Mouse (Mus musculus) liver, embryonic 14.5 days (tissue): ENCODE measurements around the gene Eif3d. TPM values are rescaled to one million over a fixed set of nuclear protein-coding genes. Genes with fewer than 3 reads are reported as not detected.
A peak's percentile ranks its signal among the peaks of the same experiment; 100 is the strongest.
"Not testable (repeated sequence)": the region's sequence is repeated elsewhere in the genome, so short reads cannot be mapped to it uniquely, and the experiment has no call there.

Source experiments
- ATAC-seq: fragments of 200-750 bp; cut with Nextera tagmentation; 2 replicates; pipeline ENCODE4 v1.8.0; 2017; ENCODE audit warnings: moderate number of reproducible peaks, mild to moderate bottlenecking, moderate library complexity; ENCODE audit not compliant: insufficient read depth
- DNase-seq, 3 experiments: peaks; one replicate each; pipeline ENCODE4 v3.0.0-alpha.2; 2012 to 2013; ENCODE audit warnings: low read depth in 3 of 3, low spot score in 3 of 3
- H3K27ac ChIP-seq: fragments of 300-500 bp; sonication (generic); 2 replicates; pipeline ENCODE4 v1.5.1; 2014; ENCODE audit warnings: moderate library complexity, mild to moderate bottlenecking, control low read depth, inconsistent platforms
- H3K27me3 ChIP-seq: fragments of 300-500 bp; sonication (generic); 2 replicates; pipeline ENCODE4 v1.6.1; 2014; ENCODE audit warnings: mild to moderate bottlenecking, low read length, moderate library complexity; ENCODE audit not compliant: control insufficient read depth, insufficient read depth
- H3K36me3 ChIP-seq: fragments of 300-500 bp; sonication (generic); replicated peaks from 2 replicates; pipeline ENCODE4 v1.6.1; 2014; ENCODE audit warnings: low read depth; ENCODE audit not compliant: control insufficient read depth, insufficient read depth
- H3K4me1 ChIP-seq, 2 experiments: fragments of 200-500 bp in 1 of 2; fragments of 300-500 bp in 1 of 2; sonication (generic) in 1 of 2; replicated peaks; 2 replicates each; pipeline ENCODE4 v1.6.1; 2012 to 2014; ENCODE audit warnings: antibody characterized with exemption in 1 of 2, inconsistent platforms in 1 of 2, low read length in 1 of 2; ENCODE audit not compliant: control insufficient read depth in 2 of 2, insufficient read depth in 2 of 2
- H3K4me2 ChIP-seq: fragments of 300-500 bp; sonication (generic); 2 replicates; pipeline ENCODE4 v1.6.1; 2014; ENCODE audit warnings: low read depth, mild to moderate bottlenecking, control low read depth, moderate library complexity
- H3K4me3 ChIP-seq, 2 experiments: fragments of 200-500 bp in 1 of 2; fragments of 300-500 bp in 1 of 2; sonication (generic) in 1 of 2; 2 replicates each; pipeline ENCODE4 v1.5.1; 2012 to 2014; ENCODE audit warnings: low read depth in 2 of 2, low read length in 2 of 2, mild to moderate bottlenecking in 2 of 2, control low read depth in 1 of 2, inconsistent platforms in 1 of 2, moderate library complexity in 1 of 2; ENCODE audit not compliant: insufficient read depth in 1 of 2
- H3K9ac ChIP-seq: fragments of 300-500 bp; sonication (generic); replicated peaks from 2 replicates; pipeline ENCODE4 v1.6.1; 2014; ENCODE audit warnings: mild to moderate bottlenecking, control low read depth, moderate library complexity
- H3K9me3 ChIP-seq: fragments of 300-500 bp; sonication (generic); 2 replicates; pipeline ENCODE4 v1.6.1; 2016; ENCODE audit warnings: low read length, mixed read lengths; ENCODE audit not compliant: control insufficient read depth
- CTCF ChIP-seq: IDR thresholded peaks from 2 replicates; pipeline ENCODE4 v1.5.1; 2016; ENCODE audit warnings: antibody characterized with exemption, low read depth, control low read depth
- EP300 ChIP-seq: IDR thresholded peaks from 2 replicates; pipeline ENCODE4 v1.6.1; 2016; ENCODE audit warnings: antibody characterized with exemption, low read depth
- WGBS: fragments of 180-500 bp; shearing (Covaris S2); extraction: QIAGEN DNeasy Blood & Tissue Kit; methylation state at CpG from one replicate; pipeline ENCODE4 v1.1.7; 2014; ENCODE audit not compliant: insufficient replicate concordance; 5-methylcytosine and 5-hydroxymethylcytosine counted together
- polyA plus RNA-seq, 2 experiments: library from polyadenylated mRNA; depleted of rRNA in 1 of 2; stranded (reverse) in 1 of 2; unstranded in 1 of 2; fragments of >200 nt; fragmentation: Nextera tagmentation in 1 of 2; extraction: Ambion mirVana in 1 of 2; gene quantifications; 2 replicates each; pipeline versions ENCODE4 v1.2.1 to v1.2.3; 2012 to 2014

Eif3d gene
- 119 and 143 TPM in 2 replicates for polyA plus RNA-seq (2012; rRNA removed)
- 129 and 132 TPM in 2 replicates for polyA plus RNA-seq (2014; fragmentation: Nextera tagmentation; extraction: Ambion mirVana)

GRCm38 (mm10) chr15:77970470-77971292 lies at the start of gene Eif3d:
Gene Eif3d (minus strand): TSS chr15:77970813.
- Histone ChIP-seq H3K27ac (peak within 1 kb of the TSS; percentile 96), H3K4me2 (peak within 1 kb of the TSS; percentile 96), H3K36me3 (peaks cover 29% of the 10 kb centered on the region), H3K4me1 (peaks cover 48 to 59% of the 10 kb centered on the region in 2 experiments), H3K9me3 (no peaks in the 10 kb centered on the region), H3K4me3 (peak within 1 kb of the TSS; percentile 96 to 99), H3K9ac (peak within 1 kb of the TSS; percentile 99), H3K27me3 (no peaks in the 10 kb centered on the region)
- DNase-seq = peak; percentile 89 to 91 (median 89)
- peak; percentile 68 for ATAC-seq
- under 1% methylated on average over 72 of the region's 72 CpGs for WGBS
- peak; percentile 5; the same call in 1 of the 2 replicates for TF ChIP-seq CTCF
- TF ChIP-seq EP300 = no peak; the same call in 1 of the 2 replicates

GRCm38 (mm10) chr15:78014046-78014445 lies 43.4 kb upstream of the Eif3d start:
- WGBS = 67% methylated on average over 1 of the region's 1 CpGs
- H3K4me3 ChIP-seq = no peak overlapping the region
- H3K36me3 ChIP-seq = no peaks in the 10 kb centered on the region
- ATAC-seq (no peak), DNase-seq (no peak)
- no peak overlapping the region for H3K9ac ChIP-seq
- no peak overlapping the region for H3K4me2 ChIP-seq
- no peaks in the 10 kb centered on the region for H3K9me3 ChIP-seq
- H3K27me3 ChIP-seq = no peaks in the 10 kb centered on the region
- no peak overlapping the region for H3K27ac ChIP-seq
- H3K4me1 ChIP-seq = no peaks in the 10 kb centered on the region
- TF ChIP-seq CTCF (no peak), EP300 (no peak)

GRCm38 (mm10) chr15:78008206-78008605 lies 37.6 kb upstream of the Eif3d start:
- H3K4me3 ChIP-seq, H3K27ac ChIP-seq, H3K4me1 ChIP-seq, H3K4me2 ChIP-seq, H3K9ac ChIP-seq, DNase-seq, H3K9me3 ChIP-seq, ATAC-seq, H3K36me3 ChIP-seq, H3K27me3 ChIP-seq: not testable (repeated sequence)
- 72% methylated on average over 8 of the region's 8 CpGs for WGBS

- Histone ChIP-seq H3K9ac (no peak overlapping the region), H3K27ac (no peak overlapping the region), H3K9me3 (no peaks in the 10 kb centered on the region), H3K4me1 (no peaks in the 10 kb centered on the region), H3K36me3 (no peaks in the 10 kb centered on the region), H3K4me2 (no peak overlapping the region), H3K4me3 (no peak overlapping the region), H3K27me3 (no peaks in the 10 kb centered on the region)
- TF ChIP-seq EP300 = no peak
- no peak for TF ChIP-seq CTCF
- peak; percentile 70; the same call in 1 of the 2 replicates for ATAC-seq
- WGBS = 35% methylated on average over 9 of the region's 9 CpGs
- peak; percentile 20 to 27 (median 25) for DNase-seq
Observed at GRCm38 (mm10) chr15:78003929-78004328, 33.3 kb upstream of the Eif3d start.

- WGBS = 25% methylated on average over 5 of the region's 5 CpGs
- ATAC-seq = no peak
- DNase-seq = no peak
- Histone ChIP-seq H3K36me3 (no peaks in the 10 kb centered on the region), H3K27me3 (no peaks in the 10 kb centered on the region), H3K4me3 (no peak overlapping the region), H3K4me1 (no peaks in the 10 kb centered on the region), H3K9ac (no peak overlapping the region), H3K9me3 (no peaks in the 10 kb centered on the region), H3K4me2 (no peak overlapping the region), H3K27ac (no peak overlapping the region)
- no peak for TF ChIP-seq CTCF
- TF ChIP-seq EP300 = no peak
Observed at GRCm38 (mm10) chr15:78001400-78001799, 30.8 kb upstream of the Eif3d start.
